Mouse (Mus musculus) kidney, adult 2 months (tissue): ENCODE results near the gene Pgc.

ENCODE experiments used
- CTCF ChIP-seq: fragments of 200-500 bp; conservative IDR thresholded peaks from 2 replicates; pipeline ENCODE4 v1.5.1; 2011; ENCODE audit warnings: low read depth, mild to moderate bottlenecking, control low read depth, low read length, moderate library complexity, mixed read lengths; ENCODE audit not compliant: insufficient read depth, insufficient read length
- POLR2A ChIP-seq: fragments of 200-500 bp; IDR thresholded peaks from one replicate; pipeline ENCODE4 v1.6.1; 2011; ENCODE audit warnings: low read depth, low read length, control low read depth

GRCm38 (mm10) chr17:47701793-47702192 is 24.8 kb upstream of the Pgc start:
- TF ChIP-seq POLR2A (no peak), CTCF (no peak)
